ENCODE assay signal across 15 mouse cellular contexts in the genomic region with DNA sequence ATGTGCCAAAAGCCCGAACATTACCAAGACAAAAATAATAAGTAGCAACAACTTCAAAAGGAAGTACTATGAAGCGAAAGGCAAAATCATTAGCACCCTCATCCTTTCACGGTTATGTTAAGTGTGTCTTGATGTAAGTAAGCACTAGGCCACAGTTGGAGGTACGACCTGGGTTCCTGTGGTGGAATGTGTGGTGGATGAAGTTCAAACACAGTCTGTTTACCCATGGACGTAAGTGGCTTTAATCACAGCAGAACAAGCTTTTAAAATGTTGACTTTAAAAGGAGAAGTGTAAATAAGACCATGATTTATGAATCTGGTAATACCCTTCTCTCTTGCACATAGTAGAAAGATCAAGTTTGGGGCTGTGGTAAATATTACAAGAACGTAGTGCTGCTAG.
"Had no signal": no experiment of that assay in that cellular context is flagged by ENCODE, and none has a peak within 500 bp of the region (broad histone marks: within the 10 kb centered on the region; RNA-seq: fewer than 3 reads in every experiment).

No protein-coding gene starts in this region.

- H3K9me3 ChIP-seq: intestine, embryonic 15.5 days; limb, embryonic 10.5 days; liver, embryonic 15.5 days; midbrain, embryonic 12.5 days; neural tube, embryonic 15.5 days had no signal

- H3K27ac ChIP-seq: intestine, embryonic 15.5 days; layer of hippocampus, adult 2 months; left cerebral cortex, adult 2 months; limb, embryonic 10.5 days; liver, embryonic 15.5 days; macrophage; midbrain, embryonic 12.5 days; neural tube, embryonic 15.5 days had no signal

- H3K4me1 ChIP-seq: intestine, embryonic 15.5 days; liver, embryonic 15.5 days; midbrain, embryonic 12.5 days; neural tube, embryonic 15.5 days had no signal

- H3K27me3 ChIP-seq: intestine, embryonic 15.5 days; liver, embryonic 15.5 days; midbrain, embryonic 12.5 days; neural tube, embryonic 15.5 days had no signal

- H3K36me3 ChIP-seq: intestine, embryonic 15.5 days; limb, embryonic 10.5 days; liver, embryonic 15.5 days; midbrain, embryonic 12.5 days; neural tube, embryonic 15.5 days had no signal

- H3K4me3 ChIP-seq: intestine, embryonic 15.5 days; layer of hippocampus, adult 2 months; left cerebral cortex, adult 2 months; limb, embryonic 10.5 days; liver, embryonic 15.5 days; midbrain, embryonic 12.5 days; neural tube, embryonic 15.5 days had no signal

- H3K9ac ChIP-seq: intestine, embryonic 15.5 days; liver, embryonic 15.5 days; midbrain, embryonic 12.5 days; neural tube, embryonic 15.5 days had no signal

- DNase-seq: kidney, adult 9 months; kidney, postnatal 10 days; kidney, postnatal 4 days; right cerebral cortex, adult 18-20 months; right cerebral cortex, postnatal 25 days; thymus, postnatal 4 days had no signal

- H3K4me2 ChIP-seq: intestine, embryonic 15.5 days; liver, embryonic 11.5 days; liver, embryonic 15.5 days; midbrain, embryonic 12.5 days; neural tube, embryonic 15.5 days had no signal

- ATAC-seq: intestine, embryonic 15.5 days had no signal
